In genomic region chr8:12162921-12163705, GRCm38 (mm10) we compare ENCODE assay signal across 9 mouse cellular contexts.
DNase-seq lines count a peak whose midpoint lies in the region; ATAC-seq and TF ChIP-seq lines count a peak whose summit lies in the region.
"Had no signal": no experiment of that assay in that cellular context is flagged by ENCODE, and none has a peak within 500 bp of the region (broad histone marks: within the 10 kb centered on the region; RNA-seq: fewer than 3 reads in every experiment).

No protein-coding gene starts in this region.

- no peak for TF ChIP-seq POLR2A in bone marrow macrophage, adult 2 months (IDR thresholded peaks at IDR 0.05; ENCODE audit: borderline replicate concordance, low read depth, low read length)

- TF ChIP-seq CTCF in bone marrow macrophage, adult 2 months (IDR thresholded peaks at IDR 0.05; ENCODE audit: low read depth, low read length), result no peak

- intact Hi-C loops in left cerebral cortex, postnatal 4 days (cut with DNase I), result loop anchor here (10.0 kb wide), 1 partner anchor 222 kb away; no protein-coding TSS in a partner anchor

- peak overlapping the region; percentile 23; the same call in 1 of the 2 replicates for H3K4me3 ChIP-seq in bone marrow macrophage, adult 2 months (ENCODE audit: insufficient read depth, low read length)
- 0 out of 2 replicates have a peak overlapping the region, but pooled peaks have one; percentile 11 for H3K4me3 ChIP-seq in limb, embryonic 10.5 days

- no peaks in the 10 kb centered on the region for H3K36me3 ChIP-seq in limb, embryonic 10.5 days

- WGBS in limb, embryonic 10.5 days, result 34% methylated on average over 22 of the region's 22 CpGs

- no peaks in the 10 kb centered on the region for H3K9me3 ChIP-seq in limb, embryonic 10.5 days (replicated peaks)

- DNase-seq in frontal cortex, postnatal 14 days (ENCODE audit: low spot score in 2 of 2), result no peak
- DNase-seq in forelimb bud, embryonic 11.5 days (ENCODE audit: low read depth, low spot score), result peak; percentile 7
- no peak for DNase-seq in limb, embryonic 10.5 days (ENCODE audit: low spot score)
- no peak for DNase-seq in T-cell, adult 2 months (ENCODE audit: low spot score)
- DNase-seq in left cerebral cortex, postnatal 4 days, result no peak
- no peak for DNase-seq in frontal cortex, postnatal 10 days (ENCODE audit: low spot score in 2 of 2)

- ATAC-seq in frontal cortex, adult (ENCODE audit: low TSS enrichment), result peak; percentile 34; the same call in 1 of the 2 replicates

- peaks cover 3% of the 10 kb centered on the region; the same call in 1 of the 2 replicates for H3K4me1 ChIP-seq in bone marrow macrophage, adult 2 months (ENCODE audit: control insufficient read depth, insufficient read depth, low read length)
- peaks cover 19% of the 10 kb centered on the region for H3K4me1 ChIP-seq in limb, embryonic 10.5 days

- no peak overlapping the region for H3K27ac ChIP-seq in bone marrow macrophage, adult 2 months (ENCODE audit: insufficient read depth, low read depth, low read length)
- H3K27ac ChIP-seq in limb, embryonic 10.5 days, result no peak overlapping the region
- H3K27ac ChIP-seq: macrophage had no signal

- peaks cover 34% of the 10 kb centered on the region for H3K27me3 ChIP-seq in limb, embryonic 10.5 days (ENCODE audit: low read depth, poor library complexity, severe bottlenecking)
